Mouse (Mus musculus) splenic B cell, adult 2 months (primary cell): Measurements from ENCODE around the gene Grin1.

Experiments
- DNase-seq: peaks from one replicate; pipeline ENCODE4 v3.0.0-alpha.2; 2011; ENCODE audit warnings: low read depth, low spot score
- H3K27me3 ChIP-seq: 2 replicates; pipeline ENCODE4 v1.6.1; 2012; ENCODE audit warnings: mild to moderate bottlenecking, low read length, moderate library complexity, mixed read lengths; ENCODE audit not compliant: control insufficient read depth, poor library complexity, insufficient read depth, severe bottlenecking
- H3K36me3 ChIP-seq: 2 replicates; pipeline ENCODE4 v1.6.1; 2012; ENCODE audit warnings: mild to moderate bottlenecking, low read length, moderate library complexity, mixed read lengths; ENCODE audit not compliant: control insufficient read depth, poor library complexity, insufficient read depth, severe bottlenecking

Gene Grin1

DNA sequence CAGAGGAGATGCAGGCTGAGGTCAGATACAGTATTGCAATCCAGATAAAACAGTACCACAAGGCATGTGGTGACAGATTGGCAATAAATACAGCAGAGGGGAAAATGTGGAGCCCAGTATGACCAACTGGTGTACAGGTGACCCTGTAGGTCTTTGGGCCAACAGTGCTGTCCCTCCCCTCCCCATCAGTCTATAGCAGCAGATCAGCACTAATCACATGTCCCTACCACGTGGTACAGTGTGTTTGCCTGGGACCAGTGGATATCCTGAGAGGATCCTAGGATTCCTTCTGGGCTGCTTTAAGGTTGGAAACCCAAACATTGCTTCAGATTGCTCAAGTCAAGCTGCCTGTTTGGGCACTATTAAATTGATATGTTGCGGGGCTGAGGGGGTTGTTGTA lies 14.6 kb upstream of the Grin1 start:
- DNase-seq = no peak
- Histone ChIP-seq H3K36me3 (peaks cover 8% of the 10 kb centered on the region), H3K27me3 (no peaks in the 10 kb centered on the region)

DNA sequence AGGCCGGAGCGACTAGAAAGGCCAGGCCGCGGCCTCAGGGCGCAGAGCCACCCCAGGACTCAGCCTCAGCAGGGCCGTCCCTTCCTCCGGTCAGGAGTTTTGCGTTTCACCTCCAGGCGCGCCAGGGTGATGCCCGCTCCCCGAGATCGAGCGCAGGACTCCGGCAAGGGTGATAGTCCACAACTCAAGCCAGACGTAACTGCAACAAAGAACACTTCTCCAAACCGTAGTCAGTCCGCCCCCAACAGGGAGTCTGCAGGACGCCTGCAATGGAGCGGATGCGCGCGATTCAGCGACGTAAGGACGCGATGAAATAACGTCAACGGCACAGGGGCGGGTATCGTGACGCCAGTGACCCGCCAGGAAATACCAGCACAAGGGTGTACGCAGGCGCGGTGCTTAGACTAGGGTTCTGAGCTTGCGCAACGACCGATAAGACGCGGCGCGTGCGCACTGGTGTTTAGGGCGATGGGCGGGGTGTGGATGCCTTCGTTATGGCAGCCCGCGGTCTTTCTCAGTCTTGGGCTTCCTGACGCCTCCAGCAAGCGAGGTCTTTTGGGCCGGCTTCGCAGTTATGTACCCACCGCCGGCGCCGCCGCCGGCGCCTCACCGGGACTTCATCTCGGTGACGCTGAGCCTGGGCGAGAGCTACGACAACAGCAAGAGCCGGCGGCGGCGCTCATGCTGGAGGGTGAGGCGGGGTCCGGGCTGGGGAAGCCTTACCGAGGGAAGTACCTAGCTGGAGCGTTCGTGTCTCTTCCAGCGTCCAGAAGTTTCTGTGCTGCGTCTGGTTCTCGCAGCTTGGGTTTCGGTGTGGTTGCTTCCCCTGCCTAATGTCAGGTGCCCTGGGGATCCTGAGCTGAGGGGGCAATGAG lies 13.5 kb upstream of the Grin1 start, which contains the start of gene Man1b1:
Gene Man1b1, plus strand, starts transcription at position 53 of the 875 bp plus-strand sequence.
- peaks cover 3% of the 10 kb centered on the region for H3K36me3 ChIP-seq
- DNase-seq = peak; percentile 100
- no peaks in the 10 kb centered on the region for H3K27me3 ChIP-seq

DNA sequence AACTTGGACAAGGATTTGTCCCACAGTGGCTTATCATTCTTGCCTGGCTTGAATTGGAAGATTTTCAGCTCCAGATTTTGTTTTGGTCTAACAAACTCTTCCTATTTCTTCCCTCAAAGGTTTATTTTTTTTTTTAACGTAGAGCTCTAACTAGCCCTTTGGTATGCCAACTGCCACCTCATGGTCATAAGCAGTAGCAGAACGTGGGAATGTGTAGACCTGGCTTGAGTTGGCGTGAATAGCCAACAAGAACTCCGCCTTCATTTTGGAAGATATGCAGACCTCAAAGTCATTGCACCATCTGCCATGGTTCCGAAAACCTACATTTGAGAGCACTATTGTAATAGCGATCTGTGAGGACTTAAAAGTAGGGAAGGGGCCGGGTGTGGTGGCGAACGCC lies 12.5 kb upstream of the Grin1 start:
- no peaks in the 10 kb centered on the region for H3K27me3 ChIP-seq
- no peaks in the 10 kb centered on the region; the same call in 1 of the 2 replicates for H3K36me3 ChIP-seq
- DNase-seq = no peak

DNA sequence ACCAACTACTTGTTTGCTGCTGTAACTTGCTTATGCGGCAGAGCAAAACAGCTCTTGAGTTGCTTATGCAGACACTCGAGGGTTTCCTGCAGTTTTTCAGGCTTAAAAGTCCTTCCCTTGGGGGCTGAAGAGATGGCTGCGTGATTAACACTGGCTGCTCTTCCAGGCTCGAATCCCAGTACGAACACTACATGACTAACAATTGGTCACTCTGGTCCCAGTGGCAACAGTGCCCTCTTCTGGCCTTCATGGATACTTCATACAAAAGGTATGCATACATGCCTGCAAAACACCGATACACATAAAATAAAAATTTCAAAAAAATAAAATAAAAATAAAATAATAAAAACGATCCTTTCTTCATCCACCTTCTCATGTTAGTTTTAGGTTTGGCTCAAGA lies 9.5 kb upstream of the Grin1 start:
- peak; percentile 38 for DNase-seq
- no peaks in the 10 kb centered on the region for H3K36me3 ChIP-seq
- no peaks in the 10 kb centered on the region for H3K27me3 ChIP-seq

DNA sequence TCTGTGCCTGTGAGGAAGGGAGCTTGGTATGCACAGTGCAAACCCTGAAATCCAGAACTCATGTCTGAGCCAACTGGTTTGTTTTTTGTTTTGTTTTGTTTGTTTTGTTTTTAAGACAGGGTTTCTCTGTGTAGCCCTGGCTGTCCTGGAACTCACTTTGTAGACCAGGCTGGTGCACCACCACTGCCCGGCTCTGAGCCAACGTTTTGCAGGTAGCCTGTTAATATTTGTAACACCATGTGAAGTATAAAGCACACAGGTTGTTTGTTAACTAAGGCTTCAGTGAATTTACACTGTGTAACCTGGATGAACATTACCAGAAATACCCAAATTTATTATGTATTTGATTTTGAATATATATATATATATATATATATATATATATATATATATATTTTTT lies 7.0 kb upstream of the Grin1 start:
- Histone ChIP-seq H3K36me3 (no peaks in the 10 kb centered on the region), H3K27me3 (no peaks in the 10 kb centered on the region)
- no peak for DNase-seq

DNA sequence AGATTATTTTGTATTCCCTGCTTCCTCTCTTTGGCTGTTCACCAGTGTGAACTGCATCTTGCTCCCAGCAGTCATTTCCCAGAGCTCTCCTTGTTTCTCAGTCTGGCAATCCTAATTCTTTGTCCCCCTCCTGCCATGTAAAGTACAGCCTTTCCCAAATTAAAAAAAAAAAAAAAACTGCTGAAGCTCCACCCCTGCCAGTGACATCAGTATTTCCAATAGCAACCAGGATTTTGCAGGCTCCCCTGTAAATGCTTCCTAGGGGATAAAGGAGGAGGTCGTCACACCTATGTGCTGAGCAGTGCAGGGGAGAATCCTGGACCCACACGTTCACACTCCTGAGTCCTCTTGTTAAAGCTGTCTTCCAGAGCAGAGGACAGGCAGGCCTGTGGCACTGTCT lies 1.1 kb upstream of the Grin1 start:
- no peak for DNase-seq
- H3K36me3 ChIP-seq = no peaks in the 10 kb centered on the region
- no peaks in the 10 kb centered on the region for H3K27me3 ChIP-seq

DNA sequence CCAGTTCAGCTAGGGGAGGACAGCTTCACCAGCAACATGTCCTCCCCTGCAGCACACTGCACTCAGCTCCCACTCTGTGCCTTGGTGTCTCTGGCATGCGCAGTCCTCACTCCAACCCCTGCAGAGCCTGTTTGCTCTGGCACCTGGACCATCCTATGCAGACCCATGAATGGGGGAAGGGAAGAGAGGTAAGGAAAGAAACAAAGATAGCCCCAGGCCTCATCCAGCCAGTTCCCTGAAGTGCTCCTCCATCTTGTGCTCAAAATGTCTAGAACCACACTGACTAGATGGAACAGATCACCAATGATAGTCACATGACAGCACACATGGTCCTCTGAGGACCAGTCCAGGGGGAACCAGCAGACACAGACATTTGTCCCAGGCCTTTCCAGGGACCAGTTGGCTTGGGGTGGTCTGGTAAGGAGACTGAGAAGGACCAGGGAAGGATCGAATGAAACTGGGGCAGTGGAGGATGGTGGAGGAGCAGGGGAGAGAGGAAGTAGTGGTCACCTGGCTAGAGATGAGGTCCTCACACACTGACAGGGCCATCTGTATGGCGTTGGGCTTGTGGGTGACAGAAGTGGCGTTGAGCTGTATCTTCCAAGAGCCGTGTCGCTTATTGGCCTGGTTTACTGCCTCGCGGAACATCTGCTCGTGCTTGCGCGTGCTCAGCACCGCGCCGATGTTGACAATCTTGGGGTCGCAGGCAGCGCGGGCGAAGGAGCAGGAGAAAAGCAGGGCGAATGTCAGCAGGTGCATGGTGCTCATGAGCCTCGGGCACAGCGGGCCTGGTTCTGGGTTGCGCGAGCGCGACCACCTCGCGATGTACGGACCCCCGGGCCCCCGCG lies 644 bp downstream of the Grin1 start:
- no peaks in the 10 kb centered on the region for H3K27me3 ChIP-seq
- no peaks in the 10 kb centered on the region for H3K36me3 ChIP-seq
- peak; percentile 17 for DNase-seq

DNA sequence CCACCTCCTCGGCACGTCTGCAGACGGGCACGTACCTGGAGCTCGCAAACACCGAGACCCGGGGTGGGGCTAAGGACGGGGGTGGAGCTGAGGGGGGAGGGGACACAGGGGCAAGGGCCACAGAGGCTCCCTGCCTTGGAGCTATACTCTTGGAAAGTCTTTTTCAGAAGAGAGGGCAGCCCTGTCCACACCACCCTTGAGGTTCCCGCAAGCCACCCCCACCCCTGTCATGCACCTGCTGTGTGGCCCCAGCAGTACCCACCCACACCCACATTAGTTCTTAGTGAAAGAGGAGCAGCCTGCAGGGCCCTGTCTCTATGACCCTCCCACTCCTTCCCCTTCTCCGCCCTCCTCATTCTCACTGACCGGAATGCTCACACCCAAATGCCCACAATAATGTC lies 7.5 kb downstream of the Grin1 start:
- no peak for DNase-seq
- Histone ChIP-seq H3K27me3 (no peaks in the 10 kb centered on the region), H3K36me3 (no peaks in the 10 kb centered on the region)

DNA sequence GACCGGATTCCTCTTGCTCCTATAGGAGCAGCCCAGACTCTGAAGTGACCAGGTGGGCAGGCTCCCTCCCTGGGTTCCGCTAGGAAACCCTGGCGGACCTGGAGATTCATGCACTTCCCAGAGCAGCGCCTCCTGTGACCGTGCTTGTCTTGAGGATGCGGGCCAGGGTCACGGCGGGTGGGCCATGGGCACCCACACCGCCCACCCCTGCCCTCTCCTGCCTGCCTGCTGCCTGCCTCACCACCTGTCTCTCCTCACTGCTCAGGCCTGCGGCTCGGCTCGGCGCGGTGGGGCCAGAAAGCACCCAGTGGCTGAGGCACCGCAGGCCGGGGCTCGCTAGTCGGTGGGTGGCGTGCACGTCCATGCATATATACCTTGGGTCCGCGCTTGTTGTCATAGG lies 8.0 kb downstream of the Grin1 start:
- Histone ChIP-seq H3K27me3 (no peaks in the 10 kb centered on the region), H3K36me3 (no peaks in the 10 kb centered on the region)
- no peak for DNase-seq

DNA sequence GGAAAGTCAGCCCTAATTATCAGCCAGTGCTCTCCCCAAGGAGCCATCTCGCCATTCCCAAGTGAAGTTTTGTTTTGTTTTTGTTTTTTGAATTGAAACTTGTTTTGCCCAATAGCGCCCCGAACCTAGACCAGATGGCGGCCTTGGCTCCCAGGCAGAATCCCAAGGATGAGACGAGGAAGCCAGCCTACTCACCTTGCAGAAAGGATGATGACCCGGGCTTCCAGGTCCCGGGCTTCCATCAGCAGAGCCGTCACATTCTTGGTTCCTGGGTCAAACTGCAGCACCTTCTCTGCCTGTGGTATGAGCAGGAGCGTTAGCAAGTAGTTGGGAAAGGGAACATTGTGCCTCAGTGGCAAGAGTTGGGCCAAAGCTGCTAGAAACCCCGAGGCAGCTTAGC lies 8.8 kb downstream of the Grin1 start:
- Histone ChIP-seq H3K36me3 (no peaks in the 10 kb centered on the region), H3K27me3 (no peaks in the 10 kb centered on the region)
- DNase-seq = no peak

DNA sequence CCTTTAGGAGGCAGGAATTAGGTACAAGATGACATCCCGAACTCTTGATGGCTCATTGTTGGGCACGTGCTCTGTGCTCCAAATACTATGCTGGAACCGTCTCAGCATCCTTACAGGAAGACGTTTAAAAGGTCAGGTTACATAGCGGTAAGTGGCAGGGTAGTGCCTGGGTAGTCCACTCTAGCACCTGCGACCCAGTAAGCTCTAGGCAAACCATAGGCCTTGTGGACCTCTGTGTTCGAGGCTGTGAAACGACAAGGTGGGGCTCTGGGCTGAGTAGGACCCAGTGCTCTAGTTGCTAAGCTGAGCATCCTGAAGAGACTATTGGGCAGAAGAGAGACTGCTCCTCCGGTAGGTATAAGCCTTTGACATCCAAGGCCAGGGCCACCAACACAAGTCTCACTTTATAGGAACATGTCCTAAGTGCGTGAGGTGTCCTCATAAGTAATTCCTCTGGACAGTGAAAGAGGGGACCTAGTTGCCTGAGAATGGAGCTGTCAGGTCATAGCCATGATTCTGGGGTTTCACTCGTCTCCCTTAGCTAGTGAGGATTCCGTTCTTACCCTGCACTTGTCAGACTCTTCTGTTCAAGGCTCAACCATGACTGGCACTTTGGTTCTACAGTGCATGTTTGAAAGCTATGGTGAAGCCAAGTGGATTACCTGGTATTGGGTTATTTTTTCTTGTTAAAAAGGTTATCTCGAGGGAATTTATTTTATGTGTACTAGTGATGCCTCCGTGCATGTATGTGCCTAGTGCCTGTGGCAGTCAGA lies 13.2 kb downstream of the Grin1 start:
- H3K27me3 ChIP-seq = no peaks in the 10 kb centered on the region
- no peaks in the 10 kb centered on the region for H3K36me3 ChIP-seq
- no peak for DNase-seq

DNA sequence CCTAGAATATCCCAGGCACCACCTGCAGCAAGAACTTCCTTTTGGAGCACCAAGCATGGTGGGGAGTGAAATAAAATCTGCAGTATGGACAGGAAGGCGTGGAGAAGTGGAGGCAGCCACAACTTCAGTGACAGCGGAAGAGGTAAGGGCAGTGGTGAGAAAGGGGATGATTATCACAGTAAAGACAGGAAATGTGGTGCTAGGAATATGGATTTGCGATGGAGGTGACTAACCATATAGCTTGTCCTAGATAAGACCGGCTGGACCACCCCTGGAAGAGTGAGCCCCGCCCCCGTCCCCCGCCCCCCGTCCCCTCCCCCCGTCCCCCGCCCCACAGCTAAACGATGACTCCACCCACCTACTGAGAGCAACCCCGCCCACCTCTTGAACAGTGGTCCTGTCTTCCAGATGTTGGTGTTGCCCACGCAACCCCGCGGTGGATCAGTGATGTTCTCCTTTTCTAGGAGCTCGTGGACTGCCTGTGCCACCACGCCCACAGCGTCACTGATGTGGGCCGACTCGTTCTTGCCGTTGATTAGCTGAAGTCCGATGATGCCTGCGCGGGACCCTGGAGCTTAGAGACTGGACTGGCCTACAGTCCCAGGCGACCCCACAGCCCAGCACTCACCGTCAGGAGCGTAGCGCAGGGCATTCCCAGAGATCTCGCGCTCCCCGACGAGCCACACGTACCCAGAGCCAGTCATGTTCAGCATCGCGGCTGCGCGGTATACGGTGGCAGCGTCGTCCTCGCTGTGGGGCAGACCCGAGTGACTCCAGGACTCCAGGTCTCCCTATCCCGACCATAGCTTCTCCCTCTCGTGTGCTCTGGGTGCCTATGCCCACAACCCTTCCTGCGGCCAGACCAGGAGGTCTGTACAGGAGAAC lies 14.1 kb downstream of the Grin1 start:
- peak; percentile 60 for DNase-seq
- Histone ChIP-seq H3K27me3 (no peaks in the 10 kb centered on the region), H3K36me3 (no peaks in the 10 kb centered on the region)

DNA sequence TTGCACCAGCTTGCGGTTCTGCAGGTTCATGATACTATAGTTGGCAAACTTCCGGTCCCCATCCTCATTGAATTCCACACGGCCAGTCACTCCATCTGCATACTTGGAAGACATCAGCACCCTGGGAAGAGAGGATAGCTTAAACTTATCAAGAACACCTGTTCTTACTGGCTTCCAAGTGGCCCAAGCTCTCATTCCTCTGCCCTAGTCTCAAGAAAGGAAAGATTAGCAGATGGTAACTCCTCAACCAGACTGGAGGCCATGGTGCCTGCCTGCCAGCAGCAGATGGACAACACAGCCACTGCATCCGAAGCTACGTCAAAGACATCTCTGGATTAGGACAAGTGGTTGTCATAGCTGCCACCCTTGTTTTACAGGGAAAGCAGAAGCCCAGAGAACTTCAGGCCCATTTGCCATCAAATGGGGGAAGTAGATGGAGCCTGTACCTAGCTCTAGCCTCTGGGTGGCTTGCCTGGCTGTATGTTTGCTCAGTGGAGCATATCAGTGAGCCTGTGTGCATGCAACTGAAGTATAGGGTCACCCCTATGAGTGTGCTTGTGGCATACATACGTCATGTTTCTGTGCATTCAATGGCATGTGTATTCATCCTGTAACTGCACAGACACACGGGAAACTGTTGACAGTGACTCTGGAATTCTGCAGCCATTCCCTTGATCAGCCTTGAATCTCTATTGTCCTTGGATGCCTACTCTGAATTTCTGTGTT lies 14.9 kb downstream of the Grin1 start:
- peak; percentile 33 for DNase-seq
- Histone ChIP-seq H3K27me3 (no peaks in the 10 kb centered on the region), H3K36me3 (no peaks in the 10 kb centered on the region)
